Mouse (Mus musculus): ENCODE data around the gene Rab25.

GRCm38 (mm10) chr3:88568615-88569014, 20.5 kb upstream of the Rab25 start:
- TF ChIP-seq CTCF (conservative IDR thresholded peaks at IDR 0.05; ENCODE audit: low read length) (no peak), POU5F1 (IDR thresholded peaks at IDR 0.05; ENCODE audit: borderline replicate concordance, low read length) (no peak), NANOG (IDR thresholded peaks at IDR 0.05; ENCODE audit: borderline replicate concordance, low read length) (no peak)

All from E14TG2a.4 (cell line).